Mouse (Mus musculus) liver, embryonic 16.5 days (tissue): ENCODE results near the gene Rad51d. TPM values are rescaled to one million over a fixed set of nuclear protein-coding genes. Genes with fewer than 3 reads are reported as not detected.

Experiments
- ATAC-seq: fragments of 200-750 bp; cut with Nextera tagmentation; 2 replicates; pipeline ENCODE4 v1.8.0; 2017; ENCODE audit warnings: low read depth, mild to moderate bottlenecking, moderate number of reproducible peaks, moderate library complexity
- H3K27ac ChIP-seq: fragments of 300-500 bp; sonication (generic); 2 replicates; pipeline ENCODE4 v1.5.1; 2014; ENCODE audit warnings: mild to moderate bottlenecking, low read length
- H3K27me3 ChIP-seq: fragments of 300-500 bp; sonication (generic); 2 replicates; pipeline ENCODE4 v1.6.1; 2014; ENCODE audit warnings: low read depth, low read length, mixed read lengths; ENCODE audit not compliant: control insufficient read depth, insufficient read depth
- H3K36me3 ChIP-seq: fragments of 300-500 bp; sonication (generic); 2 replicates; pipeline ENCODE4 v1.6.1; 2014; ENCODE audit warnings: mild to moderate bottlenecking; ENCODE audit not compliant: control insufficient read depth, insufficient read depth
- H3K4me1 ChIP-seq: fragments of 300-500 bp; sonication (generic); 2 replicates; pipeline ENCODE4 v1.6.1; 2014; ENCODE audit warnings: low read depth, low read length, mixed read lengths; ENCODE audit not compliant: control insufficient read depth
- H3K4me2 ChIP-seq: fragments of 300-500 bp; sonication (generic); 2 replicates; pipeline ENCODE4 v1.6.1; 2014; ENCODE audit warnings: low read depth, low read length, mixed read lengths
- H3K4me3 ChIP-seq: fragments of 300-500 bp; sonication (generic); 2 replicates; pipeline ENCODE4 v1.5.1; 2014; ENCODE audit warnings: low read depth, mild to moderate bottlenecking, low read length
- H3K9ac ChIP-seq: fragments of 300-500 bp; sonication (generic); 2 replicates; pipeline ENCODE4 v1.6.1; 2014; ENCODE audit warnings: low read depth, low read length
- H3K9me3 ChIP-seq: fragments of 300-500 bp; sonication (generic); replicated peaks from 2 replicates; pipeline ENCODE4 v1.6.1; 2016; ENCODE audit warnings: low read length; ENCODE audit not compliant: control insufficient read depth
- WGBS: fragments of 180-500 bp; shearing (Covaris S2); extraction: QIAGEN DNeasy Blood & Tissue Kit; methylation state at CpG from one replicate; pipeline ENCODE4 v1.1.7; 2014; ENCODE audit not compliant: insufficient replicate concordance; 5-methylcytosine and 5-hydroxymethylcytosine counted together
- polyA plus RNA-seq: library from polyadenylated mRNA; unstranded; fragments of >200 nt; fragmentation: Nextera tagmentation; extraction: Ambion mirVana; gene quantifications from 2 replicates; pipeline ENCODE4 v1.2.1, GENCODE M21; 2015

The Rad51d gene
- polyA plus RNA-seq, 1 experiment from 2014 or later, result 4.7 TPM

GRCm38 (mm10) chr11:82854111-82854510 is 36.3 kb downstream of the Rad51d start:
- Histone ChIP-seq H3K9me3 (no peaks in the 10 kb centered on the region), H3K4me3 (no peak overlapping the region), H3K36me3 (no peaks in the 10 kb centered on the region), H3K4me1 (peaks cover 83% of the 10 kb centered on the region), H3K4me2 (no peak overlapping the region), H3K9ac (no peak overlapping the region), H3K27me3 (no peaks in the 10 kb centered on the region), H3K27ac (0 out of 2 replicates have a peak overlapping the region, but pooled peaks have one; percentile 19)
- 78% methylated on average over 6 of the region's 6 CpGs for WGBS
- ATAC-seq, result no peak

GRCm38 (mm10) chr11:82852958-82853357 is 37.5 kb downstream of the Rad51d start:
- H3K4me2 ChIP-seq, result no peak overlapping the region
- WGBS, result 86% methylated on average over 7 of the region's 7 CpGs
- H3K9ac ChIP-seq, result no peak overlapping the region
- peaks cover 92% of the 10 kb centered on the region for H3K4me1 ChIP-seq
- H3K4me3 ChIP-seq, result no peak overlapping the region
- no peak for ATAC-seq
- H3K36me3 ChIP-seq, result no peaks in the 10 kb centered on the region
- no peaks in the 10 kb centered on the region for H3K27me3 ChIP-seq
- H3K27ac ChIP-seq, result peak overlapping the region; percentile 58
- H3K9me3 ChIP-seq, result no peaks in the 10 kb centered on the region

GRCm38 (mm10) chr11:82852540-82852939 is 37.9 kb downstream of the Rad51d start:
- no peak for ATAC-seq
- no peaks in the 10 kb centered on the region for H3K27me3 ChIP-seq
- no peak overlapping the region for H3K4me2 ChIP-seq
- H3K4me1 ChIP-seq, result peaks cover 93% of the 10 kb centered on the region
- peak overlapping the region; percentile 58 for H3K27ac ChIP-seq
- peak overlapping the region; percentile 4; the same call in 1 of the 2 replicates for H3K9ac ChIP-seq
- WGBS, result 80% methylated on average over 10 of the region's 10 CpGs
- H3K4me3 ChIP-seq, result no peak overlapping the region
- H3K9me3 ChIP-seq, result no peaks in the 10 kb centered on the region
- no peaks in the 10 kb centered on the region for H3K36me3 ChIP-seq

- 0 out of 2 replicates have a peak overlapping the region, but pooled peaks have one; percentile 34 for H3K4me2 ChIP-seq
- no peaks in the 10 kb centered on the region for H3K27me3 ChIP-seq
- no peaks in the 10 kb centered on the region for H3K36me3 ChIP-seq
- peak overlapping the region; percentile 4; the same call in 1 of the 2 replicates for H3K9ac ChIP-seq
- H3K27ac ChIP-seq, result peak overlapping the region; percentile 58
- 68% methylated on average over 11 of the region's 11 CpGs for WGBS
- no peaks in the 10 kb centered on the region for H3K9me3 ChIP-seq
- no peak overlapping the region for H3K4me3 ChIP-seq
- no peak for ATAC-seq
- H3K4me1 ChIP-seq, result peaks cover 96% of the 10 kb centered on the region
Measured at GRCm38 (mm10) chr11:82852115-82852514, 38.3 kb downstream of the Rad51d start.

GRCm38 (mm10) chr11:82850259-82850658 is 40.2 kb downstream of the Rad51d start:
- WGBS, result 72% methylated on average over 5 of the region's 5 CpGs
- no peak overlapping the region for H3K4me3 ChIP-seq
- no peaks in the 10 kb centered on the region for H3K9me3 ChIP-seq
- no peaks in the 10 kb centered on the region for H3K36me3 ChIP-seq
- H3K4me1 ChIP-seq, result peaks cover 92% of the 10 kb centered on the region
- H3K4me2 ChIP-seq, result no peak overlapping the region
- H3K9ac ChIP-seq, result no peak overlapping the region
- H3K27me3 ChIP-seq, result no peaks in the 10 kb centered on the region
- peak overlapping the region; percentile 57 for H3K27ac ChIP-seq
- no peak for ATAC-seq

GRCm38 (mm10) chr11:82847571-82848000 is 42.8 kb downstream of the Rad51d start:
- H3K36me3 ChIP-seq, result no peaks in the 10 kb centered on the region
- H3K4me2 ChIP-seq, result peak overlapping the region; percentile 84
- WGBS, result 23% methylated on average over 6 of the region's 6 CpGs
- H3K4me3 ChIP-seq, result peak overlapping the region; percentile 37
- peak overlapping the region; percentile 98 for H3K27ac ChIP-seq
- H3K9me3 ChIP-seq, result no peaks in the 10 kb centered on the region
- H3K9ac ChIP-seq, result peak overlapping the region; percentile 49
- peak; percentile 80 for ATAC-seq
- peaks cover 78% of the 10 kb centered on the region for H3K4me1 ChIP-seq
- no peaks in the 10 kb centered on the region for H3K27me3 ChIP-seq

GRCm38 (mm10) chr11:82846938-82847337 is 43.5 kb downstream of the Rad51d start:
- peak overlapping the region; percentile 37; the same call in 1 of the 2 replicates for H3K4me3 ChIP-seq
- H3K9ac ChIP-seq, result peak overlapping the region; percentile 49
- no peak for ATAC-seq

GRCm38 (mm10) chr11:82846079-82846436 is 44.4 kb downstream of the Rad51d start:
- Histone ChIP-seq H3K9ac (peak overlapping the region; percentile 84), H3K27ac (peak overlapping the region; percentile 98), H3K36me3 (no peaks in the 10 kb centered on the region), H3K9me3 (no peaks in the 10 kb centered on the region), H3K4me3 (peak overlapping the region; percentile 67), H3K27me3 (no peaks in the 10 kb centered on the region), H3K4me1 (peaks cover 68% of the 10 kb centered on the region), H3K4me2 (peak overlapping the region; percentile 84)
- peak; percentile 83 for ATAC-seq
- 0% methylated on average over 4 of the region's 4 CpGs for WGBS

More at GRCm38 (mm10) chr11:82846938-82847337, 43.5 kb downstream of the Rad51d start:
- WGBS, result 41% methylated on average over 3 of the region's 3 CpGs
- Histone ChIP-seq H3K4me2 (peak overlapping the region; percentile 84), H3K27me3 (no peaks in the 10 kb centered on the region), H3K27ac (peak overlapping the region; percentile 98), H3K9me3 (no peaks in the 10 kb centered on the region), H3K4me1 (peaks cover 72% of the 10 kb centered on the region), H3K36me3 (no peaks in the 10 kb centered on the region)

- Histone ChIP-seq H3K9ac (peak overlapping the region; percentile 84), H3K4me1 (peaks cover 67% of the 10 kb centered on the region), H3K4me2 (peak overlapping the region; percentile 84), H3K27me3 (no peaks in the 10 kb centered on the region), H3K27ac (peak overlapping the region; percentile 98), H3K36me3 (peaks cover 3% of the 10 kb centered on the region; the same call in 1 of the 2 replicates), H3K9me3 (no peaks in the 10 kb centered on the region), H3K4me3 (peak overlapping the region; percentile 67)
- ATAC-seq, result peak; percentile 89
- 5% methylated on average over 16 of the region's 16 CpGs for WGBS
Measured at GRCm38 (mm10) chr11:82845415-82846078, 44.9 kb downstream of the Rad51d start.
